Mouse (Mus musculus): Measurements from ENCODE around the gene Prickle3.

Prickle3 gene

GRCm38 (mm10) chrX:7657221-7657639 lies at the start of gene Prickle3:
Gene Prickle3, plus strand, starts transcription at chrX:7657260.
- DNase-seq (ENCODE audit: low read depth, low spot score) = peak; percentile 52

- DNase-seq (ENCODE audit: low read depth, low spot score) = no peak
These were observed 47.0 kb upstream of the Prickle3 start for GRCm38 (mm10) chrX:7610035-7610434.

GRCm38 (mm10) chrX:7610536-7611258 lies 46.4 kb upstream of the Prickle3 start:
- peak; percentile 60 for DNase-seq (ENCODE audit: low read depth, low spot score)

GRCm38 (mm10) chrX:7617889-7618551 lies 39.0 kb upstream of the Prickle3 start:
- no peak for DNase-seq (ENCODE audit: low read depth, low spot score)

- DNase-seq (ENCODE audit: low read depth, low spot score) = no peak
These were observed 24.5 kb upstream of the Prickle3 start for GRCm38 (mm10) chrX:7632560-7632959.

- DNase-seq (ENCODE audit: low read depth, low spot score) = no peak
These were observed 22.0 kb upstream of the Prickle3 start for GRCm38 (mm10) chrX:7635101-7635500.

GRCm38 (mm10) chrX:7638401-7639091 lies 18.5 kb upstream of the Prickle3 start, which contains the start of gene Syp:
Gene Syp, plus strand, starts transcription at chrX:7638471.
- DNase-seq (ENCODE audit: low read depth, low spot score) = peak; percentile 90

GRCm38 (mm10) chrX:7639536-7640325 lies 17.3 kb upstream of the Prickle3 start:
- DNase-seq (ENCODE audit: low read depth, low spot score) = no peak

- DNase-seq (ENCODE audit: low read depth, low spot score) = peak; percentile 11
These were observed 16.3 kb upstream of the Prickle3 start for GRCm38 (mm10) chrX:7640785-7641184.

- peak; percentile 85 for DNase-seq (ENCODE audit: low read depth, low spot score)
These were observed 11.7 kb upstream of the Prickle3 start for GRCm38 (mm10) chrX:7645349-7645748.

- peak; percentile 99 for DNase-seq (ENCODE audit: low read depth, low spot score)
These were observed 8.3 kb upstream of the Prickle3 start for GRCm38 (mm10) chrX:7648671-7649304.

- peak; percentile 70 for DNase-seq (ENCODE audit: low read depth, low spot score)
These were observed 1.1 kb downstream of the Prickle3 start for GRCm38 (mm10) chrX:7658031-7658784.

GRCm38 (mm10) chrX:7658785-7659589 lies 1.9 kb downstream of the Prickle3 start:
- peak; percentile 49 for DNase-seq (ENCODE audit: low read depth, low spot score)

GRCm38 (mm10) chrX:7661086-7661485 lies 4.0 kb downstream of the Prickle3 start:
- no peak for DNase-seq (ENCODE audit: low read depth, low spot score)

GRCm38 (mm10) chrX:7662936-7663335 lies 5.9 kb downstream of the Prickle3 start:
- DNase-seq (ENCODE audit: low read depth, low spot score) = no peak

GRCm38 (mm10) chrX:7664791-7665190 lies 7.7 kb downstream of the Prickle3 start:
- no peak for DNase-seq (ENCODE audit: low read depth, low spot score)

- peak; percentile 40 for DNase-seq (ENCODE audit: low read depth, low spot score)
These were observed 8.9 kb downstream of the Prickle3 start for GRCm38 (mm10) chrX:7665739-7666502.

- DNase-seq (ENCODE audit: low read depth, low spot score) = peak; percentile 81
These were observed 13.4 kb downstream of the Prickle3 start for GRCm38 (mm10) chrX:7670390-7670881.

Data from R1 (cell line).